Mouse (Mus musculus): ENCODE measurements around the gene Gnmt.

The Gnmt gene

DNA sequence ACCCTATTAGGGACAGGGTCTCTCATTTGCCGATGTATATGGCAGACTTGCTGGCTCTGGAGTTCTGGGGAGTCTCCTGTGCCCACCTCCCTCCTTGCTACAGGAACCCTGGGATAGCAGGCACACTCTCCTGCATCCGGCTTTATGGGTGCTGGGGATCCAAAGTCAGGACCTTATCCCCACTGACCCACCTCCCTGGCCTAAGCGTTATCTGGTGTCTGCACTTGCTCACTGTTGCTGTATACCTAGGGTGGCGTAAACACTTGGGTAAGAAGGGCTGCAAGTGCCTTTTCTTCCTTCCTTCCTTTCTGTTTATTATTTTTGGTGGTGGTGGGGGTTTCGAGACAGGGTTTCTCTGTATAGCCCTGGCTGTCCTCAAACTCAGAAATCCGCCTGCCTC, 12.3 kb upstream of the Gnmt start:
- DNase-seq: no peak

GRCm38 (mm10) chr17:46736160-46736559, 7.2 kb upstream of the Gnmt start:
- DNase-seq: no peak

DNA sequence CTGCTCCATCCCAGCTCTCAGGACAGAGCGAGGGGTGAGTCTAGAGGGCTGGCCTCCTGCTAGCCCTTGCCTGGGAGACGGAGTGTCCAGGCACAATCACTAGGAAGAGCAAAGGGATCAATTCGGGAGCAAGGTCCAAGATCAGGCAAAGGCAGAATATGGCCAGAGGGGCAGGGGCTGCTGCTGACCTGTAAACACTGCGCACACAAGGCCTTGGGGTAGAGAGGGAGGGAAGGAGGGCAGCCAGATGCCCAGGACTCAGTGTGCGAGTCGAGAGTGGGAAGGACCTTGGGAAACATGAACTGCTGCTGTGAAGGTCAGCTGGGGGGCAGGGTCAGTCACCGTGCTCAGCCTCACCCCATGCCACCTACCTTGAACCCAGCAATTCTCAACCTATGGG, 6.3 kb upstream of the Gnmt start:
- no peak for DNase-seq

DNA sequence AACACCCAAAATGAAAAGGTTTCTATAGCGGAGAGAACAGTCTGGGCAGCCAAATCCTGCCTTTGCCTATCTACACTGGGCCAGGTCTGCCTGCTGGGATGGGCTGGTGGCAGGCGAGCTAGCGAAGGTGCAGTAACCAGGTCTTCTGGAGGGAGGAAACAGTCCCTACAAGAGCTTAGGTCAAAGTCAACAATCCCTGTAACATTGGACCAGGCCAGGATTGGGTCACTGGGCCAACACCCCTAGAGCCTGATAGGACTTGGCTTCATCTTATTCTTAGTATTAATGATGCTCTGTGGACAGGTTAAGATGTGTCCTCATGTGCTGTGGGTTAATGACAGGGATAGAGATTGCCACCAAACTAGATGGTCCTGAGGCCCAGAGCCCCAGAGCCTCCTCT, 5.1 kb upstream of the Gnmt start:
- DNase-seq: no peak

- DNase-seq: no peak
Observed at GRCm38 (mm10) chr17:46728496-46728895, 472 bp downstream of the Gnmt start.

DNA sequence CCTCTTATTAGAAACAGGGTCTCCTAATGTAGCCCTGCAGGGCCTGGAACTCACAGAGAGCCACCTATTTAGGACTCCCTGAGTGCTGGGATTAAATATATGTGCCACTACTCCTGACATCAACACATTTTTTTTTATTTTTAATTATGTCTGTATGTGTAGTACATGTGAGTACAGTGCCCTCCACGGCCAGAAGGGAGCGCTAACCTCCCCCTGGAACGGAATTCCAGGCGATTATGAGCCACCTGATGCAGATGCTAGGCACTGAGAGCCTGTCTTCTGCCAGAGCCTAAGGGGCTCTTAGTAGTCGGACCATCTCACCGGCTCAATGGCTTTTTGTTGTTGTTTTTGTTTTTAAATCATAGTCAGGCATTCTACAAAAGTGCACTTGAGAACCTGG, 947 bp downstream of the Gnmt start:
- peak; percentile 60 for DNase-seq

DNA sequence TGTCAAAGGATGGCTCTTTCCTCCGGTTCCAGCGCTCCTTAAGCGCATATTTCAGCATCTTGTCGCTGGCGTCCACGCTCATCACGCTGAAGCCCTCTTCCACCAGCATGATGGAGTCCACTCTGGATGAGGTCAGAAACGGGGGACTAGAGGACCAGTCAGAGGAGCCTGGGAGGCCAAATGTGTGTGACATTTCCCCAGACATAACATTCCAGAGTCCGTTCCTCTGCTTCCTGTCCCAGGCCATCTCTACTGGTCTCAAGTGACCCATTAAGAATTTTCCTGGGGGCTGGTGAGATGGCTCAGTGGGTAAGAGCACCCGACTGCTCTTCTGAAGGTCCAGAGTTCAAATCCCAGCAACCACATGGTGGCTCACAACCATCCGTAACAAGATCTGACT, 1.7 kb downstream of the Gnmt start:
- no peak for DNase-seq

- DNase-seq: no peak
Observed at GRCm38 (mm10) chr17:46725731-46726645, 3.0 kb downstream of the Gnmt start.

- DNase-seq: no peak
Observed at GRCm38 (mm10) chr17:46725273-46725672, 3.7 kb downstream of the Gnmt start.

DNA sequence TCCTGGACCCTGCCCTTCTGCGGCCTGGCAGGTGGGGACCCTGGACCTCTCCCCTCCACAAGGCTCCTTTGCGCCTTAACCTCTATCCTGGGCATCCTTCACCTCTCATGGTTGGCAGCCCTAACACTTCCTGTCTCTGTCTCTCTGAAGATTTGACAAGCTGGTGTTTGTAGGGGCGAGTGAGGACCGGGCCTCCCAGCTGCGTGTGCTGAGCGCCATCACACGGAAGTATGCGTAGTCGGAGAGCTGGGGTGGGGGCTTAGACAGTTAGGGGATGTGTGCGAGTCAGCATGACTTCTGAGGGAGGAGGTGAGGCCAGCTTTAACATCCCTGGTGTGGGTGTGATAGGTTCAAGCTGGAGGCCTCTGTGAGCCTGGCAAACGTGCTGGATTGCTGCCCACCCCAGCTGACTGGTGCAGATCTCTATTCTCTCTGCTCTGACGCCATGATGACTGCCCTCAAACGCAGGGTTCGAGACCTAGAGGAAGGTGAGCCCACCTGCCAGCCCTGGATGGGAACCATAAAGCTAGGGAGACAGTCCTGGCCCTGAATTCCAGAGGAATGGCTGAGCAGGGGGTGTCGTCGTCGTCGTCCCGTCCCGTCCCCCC, 4.4 kb downstream of the Gnmt start:
- no peak for DNase-seq

GRCm38 (mm10) chr17:46721077-46721476, 7.9 kb downstream of the Gnmt start:
- DNase-seq: no peak

DNA sequence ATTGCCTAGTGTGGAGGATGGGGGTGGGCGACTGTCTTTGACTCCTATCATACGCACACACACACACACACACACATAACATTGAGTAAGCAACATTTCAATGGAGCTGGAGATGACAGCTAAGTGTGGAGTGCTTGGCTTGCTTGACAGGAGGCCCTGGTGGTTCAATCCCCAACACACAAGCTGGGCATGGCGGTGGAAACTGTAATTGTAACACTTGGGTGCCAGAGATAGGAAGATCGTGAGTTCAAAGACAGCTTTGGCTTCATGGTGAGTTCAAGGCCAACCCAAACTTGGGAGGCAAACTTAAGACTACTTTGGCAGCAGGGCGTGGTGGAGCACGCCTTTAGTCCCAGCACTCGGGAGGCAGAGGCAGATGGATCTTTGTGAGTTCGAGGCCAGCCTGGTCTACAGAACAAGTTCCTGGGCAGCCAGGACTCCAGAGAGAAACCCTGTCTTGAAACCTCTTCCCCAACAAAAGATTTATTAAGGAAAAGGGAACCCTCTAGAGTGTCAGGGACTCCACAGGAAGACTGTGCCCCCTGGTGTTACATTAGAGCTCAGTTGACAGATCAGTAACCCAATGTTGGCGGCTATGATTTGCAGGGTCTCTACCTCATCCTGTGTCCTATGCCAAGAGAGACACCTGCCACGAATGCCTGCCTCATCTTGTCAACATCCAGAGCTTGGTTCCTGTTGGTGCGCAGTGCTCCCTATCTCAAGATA, 14.0 kb downstream of the Gnmt start:
- DNase-seq: no peak

- no peak for DNase-seq
Observed at GRCm38 (mm10) chr17:46713849-46714248, 15.1 kb downstream of the Gnmt start.

DNA sequence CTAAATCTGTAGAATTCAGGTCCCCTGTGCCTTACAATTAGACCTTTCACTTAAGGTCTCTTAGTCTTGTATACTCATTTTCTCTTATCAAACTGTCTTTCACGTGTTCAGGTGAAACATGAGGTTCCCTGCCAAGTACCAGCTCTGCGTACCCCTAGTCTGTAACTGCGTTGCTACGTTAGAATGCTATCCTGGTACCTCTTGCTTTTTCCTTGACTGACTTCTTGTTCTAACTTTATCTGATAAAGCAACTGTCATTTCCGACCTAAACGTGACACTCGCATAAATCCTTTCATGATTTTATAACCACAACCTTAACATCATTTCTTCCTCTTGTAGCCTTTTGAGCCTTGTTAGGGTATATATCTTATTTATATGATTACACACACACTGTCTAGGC, 16.5 kb downstream of the Gnmt start:
- DNase-seq: no peak

GRCm38 (mm10) chr17:46711612-46712271, 17.2 kb downstream of the Gnmt start:
- peak; percentile 61 for DNase-seq

DNA sequence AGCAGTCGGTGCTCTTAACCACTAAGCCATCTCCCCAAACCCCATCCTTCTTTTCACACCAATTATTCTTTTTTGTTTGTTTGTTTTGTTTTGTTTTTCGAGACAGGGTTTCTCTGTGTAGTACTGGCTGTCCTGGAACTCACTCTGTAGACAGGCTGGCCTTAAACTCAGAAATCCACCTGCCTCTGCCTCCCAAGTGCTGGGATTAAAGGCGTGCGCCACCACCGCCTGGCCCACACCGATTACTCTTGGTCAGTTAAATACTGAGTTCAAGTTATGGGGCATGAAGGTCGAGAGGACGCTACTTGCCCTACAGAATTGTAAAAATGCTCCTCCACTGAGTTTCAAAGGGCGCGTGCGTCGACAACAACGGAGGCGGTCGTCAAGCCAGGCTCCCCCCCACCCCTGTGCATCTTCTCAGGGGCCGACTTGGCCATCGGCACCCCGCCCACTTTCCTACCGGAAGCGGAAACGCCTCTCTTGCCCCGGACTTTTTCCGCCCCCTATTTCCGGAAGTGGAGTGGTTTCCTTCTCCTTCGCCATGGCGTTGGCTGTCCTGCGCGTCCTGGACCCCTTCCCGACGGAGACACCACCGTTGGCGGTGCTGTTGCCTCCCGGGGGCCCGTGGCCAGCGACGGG, 17.9 kb downstream of the Gnmt start, which contains the start of gene Pex6:
Gene Pex6, plus strand, starts transcription at position 505 of the 639 bp plus-strand sequence.
- peak; percentile 93 for DNase-seq

- DNase-seq: no peak
Observed at GRCm38 (mm10) chr17:46706375-46707089, 22.4 kb downstream of the Gnmt start.

- peak; percentile 97 for DNase-seq
Observed at GRCm38 (mm10) chr17:46704887-46705835, 23.8 kb downstream of the Gnmt start, which contains the start of gene Ppp2r5d. Ppp2r5d (minus strand) TSS chr17:46705111.

DNA sequence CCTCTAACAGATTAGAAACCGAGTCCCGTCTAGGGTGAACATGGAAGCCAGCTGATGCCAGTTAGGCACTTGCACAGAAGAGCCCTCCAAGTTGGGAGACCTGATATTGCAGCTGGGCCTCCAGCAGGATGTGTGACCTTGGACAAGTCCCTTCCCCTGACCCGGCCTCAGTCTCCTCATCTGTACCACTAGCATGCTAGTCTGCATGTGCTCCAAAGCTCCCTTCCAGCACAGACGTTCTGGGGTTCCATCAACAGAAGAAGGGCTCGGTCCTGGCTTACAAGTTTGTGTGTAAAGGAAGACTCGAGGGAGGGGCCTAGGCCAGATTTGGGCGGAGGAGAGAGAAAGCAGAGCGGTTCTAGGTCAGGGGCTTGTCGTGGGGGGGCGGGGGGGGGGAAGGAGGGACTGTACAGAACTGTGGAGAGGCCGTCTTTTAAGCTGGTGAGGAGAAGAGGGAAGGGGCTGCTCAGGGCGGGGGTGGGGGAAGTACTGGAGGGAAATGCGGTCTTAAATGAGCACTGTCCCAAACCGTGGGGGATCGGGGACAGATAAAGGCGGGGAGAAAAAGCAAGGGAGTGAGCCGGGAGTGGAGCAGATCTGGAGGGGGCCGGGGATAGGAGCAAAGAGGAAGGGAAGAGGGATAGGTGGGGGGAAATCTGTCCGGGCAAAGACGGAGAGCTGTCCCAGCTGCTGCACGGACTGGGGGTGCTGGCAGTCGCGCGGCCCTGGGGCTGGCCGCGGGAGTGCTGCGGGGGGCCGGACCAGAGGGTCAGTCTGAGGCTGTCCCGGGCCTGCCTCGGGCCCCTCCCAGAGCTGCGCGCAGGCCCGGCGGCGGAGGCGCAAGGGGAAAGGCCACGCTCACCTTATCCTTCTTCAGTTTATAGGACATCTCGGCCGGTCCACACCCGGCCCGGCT, 24.7 kb downstream of the Gnmt start:
- no peak for DNase-seq

Measured in kidney, adult 18-20 months (tissue).